Mouse (Mus musculus) liver, embryonic 14.5 days (tissue): ENCODE measurements around the gene Ptbp3. TPM values are rescaled to one million over a fixed set of nuclear protein-coding genes. Genes with fewer than 3 reads are reported as not detected.

Source experiments
- ATAC-seq: fragments of 200-750 bp; cut with Nextera tagmentation; 2 replicates; pipeline ENCODE4 v1.8.0; 2017; ENCODE audit warnings: moderate number of reproducible peaks, mild to moderate bottlenecking, moderate library complexity; ENCODE audit not compliant: insufficient read depth
- DNase-seq, 3 experiments: peaks; one replicate each; pipeline ENCODE4 v3.0.0-alpha.2; 2012 to 2013; ENCODE audit warnings: low read depth in 3 of 3, low spot score in 3 of 3
- H3K27ac ChIP-seq: fragments of 300-500 bp; sonication (generic); 2 replicates; pipeline ENCODE4 v1.5.1; 2014; ENCODE audit warnings: moderate library complexity, mild to moderate bottlenecking, control low read depth, inconsistent platforms
- H3K27me3 ChIP-seq: fragments of 300-500 bp; sonication (generic); 2 replicates; pipeline ENCODE4 v1.6.1; 2014; ENCODE audit warnings: mild to moderate bottlenecking, low read length, moderate library complexity; ENCODE audit not compliant: control insufficient read depth, insufficient read depth
- H3K36me3 ChIP-seq: fragments of 300-500 bp; sonication (generic); replicated peaks from 2 replicates; pipeline ENCODE4 v1.6.1; 2014; ENCODE audit warnings: low read depth; ENCODE audit not compliant: control insufficient read depth, insufficient read depth
- H3K4me1 ChIP-seq, 2 experiments: fragments of 200-500 bp in 1 of 2; fragments of 300-500 bp in 1 of 2; sonication (generic) in 1 of 2; replicated peaks; 2 replicates each; pipeline ENCODE4 v1.6.1; 2012 to 2014; ENCODE audit warnings: antibody characterized with exemption in 1 of 2, inconsistent platforms in 1 of 2, low read length in 1 of 2; ENCODE audit not compliant: control insufficient read depth in 2 of 2, insufficient read depth in 2 of 2
- H3K4me2 ChIP-seq: fragments of 300-500 bp; sonication (generic); 2 replicates; pipeline ENCODE4 v1.6.1; 2014; ENCODE audit warnings: low read depth, mild to moderate bottlenecking, control low read depth, moderate library complexity
- H3K4me3 ChIP-seq, 2 experiments: fragments of 200-500 bp in 1 of 2; fragments of 300-500 bp in 1 of 2; sonication (generic) in 1 of 2; 2 replicates each; pipeline ENCODE4 v1.5.1; 2012 to 2014; ENCODE audit warnings: low read depth in 2 of 2, low read length in 2 of 2, mild to moderate bottlenecking in 2 of 2, control low read depth in 1 of 2, inconsistent platforms in 1 of 2, moderate library complexity in 1 of 2; ENCODE audit not compliant: insufficient read depth in 1 of 2
- H3K9ac ChIP-seq: fragments of 300-500 bp; sonication (generic); replicated peaks from 2 replicates; pipeline ENCODE4 v1.6.1; 2014; ENCODE audit warnings: mild to moderate bottlenecking, control low read depth, moderate library complexity
- H3K9me3 ChIP-seq: fragments of 300-500 bp; sonication (generic); 2 replicates; pipeline ENCODE4 v1.6.1; 2016; ENCODE audit warnings: low read length, mixed read lengths; ENCODE audit not compliant: control insufficient read depth
- CTCF ChIP-seq: IDR thresholded peaks from 2 replicates; pipeline ENCODE4 v1.5.1; 2016; ENCODE audit warnings: antibody characterized with exemption, low read depth, control low read depth
- EP300 ChIP-seq: IDR thresholded peaks from 2 replicates; pipeline ENCODE4 v1.6.1; 2016; ENCODE audit warnings: antibody characterized with exemption, low read depth
- WGBS: fragments of 180-500 bp; shearing (Covaris S2); extraction: QIAGEN DNeasy Blood & Tissue Kit; methylation state at CpG from one replicate; pipeline ENCODE4 v1.1.7; 2014; ENCODE audit not compliant: insufficient replicate concordance; 5-methylcytosine and 5-hydroxymethylcytosine counted together
- polyA plus RNA-seq, 2 experiments: library from polyadenylated mRNA; depleted of rRNA in 1 of 2; stranded (reverse) in 1 of 2; unstranded in 1 of 2; fragments of >200 nt; fragmentation: Nextera tagmentation in 1 of 2; extraction: Ambion mirVana in 1 of 2; gene quantifications; 2 replicates each; pipeline versions ENCODE4 v1.2.1 to v1.2.3; 2012 to 2014

Gene Ptbp3
- 22.7 and 26.6 TPM in 2 replicates for polyA plus RNA-seq (2012; rRNA removed)
- 64.7 and 72.3 TPM in 2 replicates for polyA plus RNA-seq (2014; fragmentation: Nextera tagmentation; extraction: Ambion mirVana)

GRCm38 (mm10) chr4:59549175-59549976 lies at the start of gene Ptbp3:
Ptbp3 (minus strand) TSS chr4:59549364.
- TF ChIP-seq EP300: no peak; the same call in none of the 2 replicates
- ATAC-seq (peak; percentile 90), DNase-seq (peak; percentile 89 to 90 (median 90))
- Histone ChIP-seq H3K36me3 (no peaks in the 10 kb centered on the region), H3K4me1 (peaks cover 13 to 18% of the 10 kb centered on the region in 2 experiments), H3K27me3 (no peaks in the 10 kb centered on the region), H3K4me2 (peak within 1 kb of the TSS; percentile 98), H3K9me3 (no peaks in the 10 kb centered on the region), H3K27ac (peak within 1 kb of the TSS; percentile 96), H3K9ac (peak within 1 kb of the TSS; percentile 99), H3K4me3 (peak within 1 kb of the TSS; percentile 74 to 88)
- under 1% methylated on average over 66 of the region's 83 CpGs for WGBS

- ATAC-seq: no peak
- TF ChIP-seq CTCF (no peak), EP300 (no peak)
- no peak overlapping the region for H3K27ac ChIP-seq
These were observed 47.4 kb upstream of the Ptbp3 start for GRCm38 (mm10) chr4:59596556-59596955.

DNA sequence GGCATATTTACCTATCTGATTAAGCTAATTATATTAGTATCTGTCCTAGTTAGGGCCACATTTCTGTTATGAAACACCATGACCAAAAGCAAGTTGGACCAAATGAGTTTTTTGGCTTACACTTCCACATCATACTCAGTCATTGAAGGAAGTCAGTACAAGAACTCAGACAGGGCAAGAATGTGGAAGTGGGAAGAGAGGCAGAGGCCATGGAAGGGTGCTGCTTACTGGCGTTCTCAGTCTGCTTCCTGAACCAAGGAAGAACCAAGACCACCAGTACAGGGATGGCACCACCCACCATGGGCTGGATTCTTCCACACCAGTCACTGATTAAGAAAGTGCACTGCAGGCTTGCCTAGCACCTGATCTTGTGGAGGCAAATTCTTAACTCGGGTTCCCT lies 45.5 kb upstream of the Ptbp3 start:
- TF ChIP-seq CTCF (no peak), EP300 (no peak)
- H3K27me3 ChIP-seq: no peaks in the 10 kb centered on the region
- H3K4me1 ChIP-seq: no peaks in the 10 kb centered on the region
- no peak overlapping the region for H3K9ac ChIP-seq
- H3K36me3 ChIP-seq: no peaks in the 10 kb centered on the region
- H3K4me3 ChIP-seq: no peak overlapping the region
- ATAC-seq (no peak), DNase-seq (no peak)
- H3K27ac ChIP-seq: no peak overlapping the region
- H3K4me2 ChIP-seq: no peak overlapping the region
- 45% methylated on average over 2 of the region's 2 CpGs for WGBS
- no peaks in the 10 kb centered on the region for H3K9me3 ChIP-seq

More at GRCm38 (mm10) chr4:59596556-59596955, 47.4 kb upstream of the Ptbp3 start:
- Histone ChIP-seq H3K9ac (no peak overlapping the region), H3K4me2 (no peak overlapping the region), H3K9me3 (no peaks in the 10 kb centered on the region), H3K27me3 (no peaks in the 10 kb centered on the region), H3K36me3 (no peaks in the 10 kb centered on the region), H3K4me1 (no peaks in the 10 kb centered on the region), H3K4me3 (no peak overlapping the region)
- 76% methylated on average over 2 of the region's 2 CpGs for WGBS
- no peak for DNase-seq

DNA sequence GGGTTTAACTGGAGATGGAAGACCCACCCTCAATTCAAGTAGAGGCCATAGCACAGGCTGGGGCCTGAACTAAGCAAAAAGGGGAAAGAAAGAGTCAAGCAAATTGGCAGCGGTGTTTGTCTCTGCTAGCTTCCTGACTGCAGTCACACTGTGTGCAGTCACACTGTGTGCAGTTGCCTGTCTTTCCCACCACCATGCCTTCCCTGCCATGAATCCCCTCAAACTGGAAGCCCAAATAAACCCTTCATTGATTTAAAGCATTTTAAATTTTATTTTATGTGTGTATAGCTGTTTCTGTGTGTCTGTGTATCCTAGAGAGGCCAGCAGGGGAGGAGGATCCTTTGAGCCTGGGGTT lies 38.7 kb upstream of the Ptbp3 start:
- DNase-seq: no peak
- H3K27me3 ChIP-seq: no peaks in the 10 kb centered on the region
- WGBS: 95% methylated on average over 1 of the region's 1 CpGs
- no peak for ATAC-seq
- peaks cover 0 to under 1% of the 10 kb centered on the region in 2 experiments; a peak in 1 of 4 replicates for H3K4me1 ChIP-seq
- H3K4me3 ChIP-seq: no peak overlapping the region
- no peak for TF ChIP-seq CTCF
- TF ChIP-seq EP300: no peak
- no peak overlapping the region for H3K4me2 ChIP-seq
- H3K9ac ChIP-seq: no peak overlapping the region
- H3K27ac ChIP-seq: no peak overlapping the region
- H3K36me3 ChIP-seq: no peaks in the 10 kb centered on the region
- H3K9me3 ChIP-seq: no peaks in the 10 kb centered on the region

DNA sequence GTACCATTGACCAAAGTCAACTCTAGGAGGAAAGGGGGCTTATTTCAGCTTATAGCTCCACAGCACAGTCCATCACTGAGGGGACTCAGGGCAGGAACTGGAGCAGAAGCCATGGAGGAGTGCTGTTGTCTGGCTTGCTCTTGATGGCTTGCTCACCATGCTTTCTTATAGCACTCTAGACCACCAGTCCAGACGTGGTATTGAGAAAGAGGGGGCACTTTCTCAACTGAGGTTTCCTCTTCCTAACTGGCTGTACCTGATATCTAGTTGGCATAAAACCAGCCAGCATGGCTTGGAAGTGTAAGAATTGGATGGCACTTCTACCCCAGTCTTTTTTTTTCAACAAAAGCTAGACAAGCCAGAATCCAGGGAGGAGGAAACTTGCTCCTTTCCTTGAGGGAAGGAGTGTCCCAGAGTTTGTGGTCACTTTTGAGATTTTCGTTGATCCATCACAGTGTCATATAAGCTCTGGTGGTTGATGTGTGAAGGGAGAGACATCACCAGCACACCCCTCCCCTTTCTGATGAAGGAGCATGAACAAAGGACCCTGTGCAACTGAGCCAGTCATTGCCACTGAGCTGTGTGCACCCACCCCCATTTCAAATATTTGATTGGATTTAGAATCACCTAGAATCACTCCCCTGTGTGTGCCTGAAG lies 38.2 kb upstream of the Ptbp3 start:
- Histone ChIP-seq H3K27me3 (no peaks in the 10 kb centered on the region), H3K9ac (no peak overlapping the region), H3K36me3 (no peaks in the 10 kb centered on the region), H3K4me1 (peaks cover 3% of the 10 kb centered on the region in 2 experiments), H3K27ac (no peak overlapping the region), H3K9me3 (no peaks in the 10 kb centered on the region), H3K4me3 (no peak overlapping the region), H3K4me2 (no peak overlapping the region)
- ATAC-seq (no peak), DNase-seq (no peak)
- no peak for TF ChIP-seq EP300
- no peak for TF ChIP-seq CTCF
- WGBS: 41% methylated on average over 2 of the region's 2 CpGs
